Mouse (Mus musculus): Measurements from ENCODE around the gene Vps4a.
"Not testable (repeated sequence)": the region's sequence is repeated elsewhere in the genome, so short reads cannot be mapped to it uniquely, and the experiment has no call there.

The Vps4a gene

DNA sequence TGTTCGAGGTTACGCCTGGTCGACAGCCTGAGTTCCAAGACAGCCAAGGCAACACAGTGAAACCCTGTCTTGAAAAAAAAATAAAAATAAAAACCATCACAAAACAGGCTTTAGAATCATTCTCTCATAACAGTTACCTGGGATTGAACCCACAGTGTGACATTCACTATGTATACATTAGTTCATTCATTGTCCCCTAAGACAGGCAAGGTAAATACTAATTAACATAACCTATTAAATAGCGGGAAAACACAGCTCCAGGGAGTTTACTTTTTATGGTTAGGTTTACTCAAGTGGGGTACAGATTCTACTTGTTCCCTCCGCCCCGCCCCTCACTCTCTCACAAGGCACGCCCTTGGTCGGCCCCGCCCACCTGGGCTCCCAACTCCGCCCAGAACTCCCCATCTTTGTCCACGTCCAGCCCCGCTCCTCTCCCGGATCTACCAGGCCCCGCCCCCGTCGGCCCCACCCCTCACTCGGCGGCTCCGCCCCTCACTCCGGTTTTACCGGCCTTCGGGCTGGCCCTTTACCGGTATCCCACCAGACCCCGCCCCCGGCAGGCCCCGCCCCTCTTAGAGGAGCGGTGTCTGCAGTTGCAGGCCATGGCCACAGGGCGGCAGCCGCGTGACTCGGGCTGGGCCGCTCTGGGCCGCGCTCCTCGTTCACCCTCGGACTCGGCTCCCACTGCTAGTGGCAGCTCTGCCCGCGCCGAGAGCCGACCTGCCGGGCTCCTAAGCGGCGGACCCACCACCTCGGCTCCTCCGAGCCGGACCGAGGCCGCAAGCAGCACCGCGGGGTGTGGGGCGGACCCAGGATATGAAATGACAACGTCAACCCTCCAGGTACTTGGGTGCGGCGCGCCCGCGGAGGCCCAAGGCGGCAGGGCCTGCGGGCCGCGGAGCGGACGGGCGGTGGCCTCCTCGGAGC lies at the start of gene Vps4a:
Gene Vps4a (plus strand): TSS at position 573 of the 927 bp plus-strand sequence.
- peak; percentile 97 for DNase-seq

DNA sequence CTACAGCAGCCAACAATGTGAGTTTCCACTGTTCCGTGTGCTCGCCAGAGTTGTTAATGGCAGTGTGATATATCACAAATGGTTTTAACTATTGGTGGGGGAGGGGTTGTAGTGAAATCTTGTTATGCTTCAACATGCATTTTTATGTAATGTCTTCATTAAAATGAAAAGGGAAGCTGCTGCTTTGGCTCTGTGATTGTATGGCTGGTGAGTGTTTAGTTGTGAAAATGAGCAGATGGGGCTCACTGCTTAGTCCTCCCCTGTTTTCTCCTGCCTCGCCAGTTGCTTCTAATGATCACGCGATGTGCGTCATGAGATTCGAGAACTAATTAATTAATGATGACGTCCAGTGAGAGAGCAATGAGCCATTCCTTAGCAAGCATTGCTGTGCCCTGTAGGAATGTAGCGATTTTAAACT lies 45.6 kb upstream of the Vps4a start:
- no peak for DNase-seq

DNA sequence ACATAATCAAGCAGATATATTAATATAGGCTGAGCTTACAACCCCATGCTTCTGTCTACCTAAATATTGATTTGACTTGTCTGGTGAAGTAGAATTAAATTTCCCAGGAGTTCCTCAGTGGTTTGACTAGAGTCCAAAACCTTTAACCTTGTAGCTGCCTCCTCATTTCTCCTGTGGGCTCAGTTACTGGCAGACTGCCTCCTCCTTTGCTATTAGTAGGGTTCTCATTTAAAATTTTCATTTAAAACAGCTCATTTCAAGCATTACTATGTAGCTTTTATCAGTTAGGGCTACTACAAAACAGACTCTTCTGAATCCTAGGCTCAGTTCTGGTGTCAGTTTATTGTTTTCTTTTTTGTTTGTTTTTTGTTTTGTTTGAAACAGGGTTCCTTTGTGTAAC lies 45.1 kb upstream of the Vps4a start:
- no peak for DNase-seq

GRCm38 (mm10) chr8:106987557-106987956 lies 43.5 kb upstream of the Vps4a start:
- no peak for DNase-seq

DNA sequence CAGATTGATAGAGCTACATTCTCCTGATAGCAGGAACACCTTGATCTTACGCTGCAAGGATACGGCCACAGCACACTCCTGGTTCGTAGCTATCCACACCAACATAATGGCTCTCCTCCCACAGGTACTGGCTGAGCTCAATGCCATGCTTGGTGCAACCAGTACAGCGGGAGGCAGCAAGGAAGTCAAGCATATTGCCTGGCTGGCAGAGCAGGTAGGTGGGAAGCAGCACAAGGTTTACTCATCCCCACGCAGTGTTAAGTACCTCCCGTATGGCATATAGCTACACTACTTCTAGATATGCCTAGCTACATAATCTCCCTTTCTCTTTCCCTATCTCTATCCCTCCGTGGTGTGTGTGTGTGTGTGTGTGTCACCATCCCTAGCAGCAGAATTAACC lies 39.6 kb upstream of the Vps4a start:
- DNase-seq = no peak

- not testable (repeated sequence) for DNase-seq
Measured at GRCm38 (mm10) chr8:106996339-106996738, 34.7 kb upstream of the Vps4a start.

DNA sequence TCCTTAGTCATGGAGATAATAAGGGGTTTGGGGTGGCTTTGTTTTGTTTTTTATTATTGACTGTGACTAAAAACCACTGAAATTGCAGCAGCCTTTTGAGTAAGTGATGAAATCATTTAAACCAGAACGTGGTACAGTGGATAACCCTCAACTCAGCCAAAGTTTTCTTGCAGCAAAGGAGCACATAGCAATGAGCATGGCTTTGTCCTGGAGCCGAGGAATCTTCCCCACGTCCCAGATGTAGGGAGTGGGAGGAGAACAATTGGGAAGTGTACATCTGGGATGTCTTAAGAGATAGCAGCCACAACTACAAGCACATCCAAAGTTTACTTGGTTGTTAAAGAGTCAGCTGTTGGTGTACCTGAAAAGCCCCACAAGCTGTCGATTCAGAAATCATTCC lies 33.6 kb upstream of the Vps4a start:
- no peak for DNase-seq

- DNase-seq = peak; percentile 61
Measured at GRCm38 (mm10) chr8:106999068-106999467, 32.0 kb upstream of the Vps4a start.

DNA sequence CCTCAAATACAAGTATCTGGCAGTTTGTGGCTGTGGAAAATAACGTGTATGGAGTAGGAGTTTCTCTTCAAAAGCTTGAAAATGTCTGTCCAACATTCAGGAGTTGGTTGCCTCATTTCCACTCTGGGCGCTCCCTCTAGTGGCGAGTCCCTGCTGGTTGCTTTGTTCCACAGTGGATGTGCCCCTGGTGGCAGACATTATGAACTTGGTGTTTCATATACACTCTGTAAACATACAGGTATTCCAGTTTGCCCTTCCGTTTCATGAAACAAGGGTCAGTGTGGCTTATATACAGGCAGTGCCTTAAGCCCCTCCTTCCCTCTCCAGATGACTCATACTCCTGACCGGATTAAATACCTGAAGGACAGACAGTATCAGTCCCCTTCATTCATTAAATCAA lies 28.5 kb upstream of the Vps4a start:
- DNase-seq = peak; percentile 95

DNA sequence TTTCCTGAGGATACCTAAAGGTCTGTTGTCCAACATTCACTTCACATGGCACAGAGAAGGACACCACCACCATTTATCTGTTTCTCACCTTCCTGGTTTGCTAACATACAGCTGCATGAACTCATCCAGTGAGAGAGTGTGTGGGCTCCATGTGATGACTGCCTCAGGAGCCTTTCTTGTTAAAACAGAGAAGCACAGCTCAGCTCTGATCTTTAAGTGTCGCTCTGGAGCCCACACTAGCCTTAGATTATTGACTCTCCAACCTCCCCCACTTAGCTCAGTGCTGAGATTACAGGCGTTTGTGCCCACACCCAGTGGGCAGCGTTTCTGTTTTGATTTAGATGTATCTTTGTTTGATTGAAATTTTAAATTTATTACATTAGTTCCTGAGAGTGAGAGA lies 23.2 kb upstream of the Vps4a start:
- DNase-seq = no peak

DNA sequence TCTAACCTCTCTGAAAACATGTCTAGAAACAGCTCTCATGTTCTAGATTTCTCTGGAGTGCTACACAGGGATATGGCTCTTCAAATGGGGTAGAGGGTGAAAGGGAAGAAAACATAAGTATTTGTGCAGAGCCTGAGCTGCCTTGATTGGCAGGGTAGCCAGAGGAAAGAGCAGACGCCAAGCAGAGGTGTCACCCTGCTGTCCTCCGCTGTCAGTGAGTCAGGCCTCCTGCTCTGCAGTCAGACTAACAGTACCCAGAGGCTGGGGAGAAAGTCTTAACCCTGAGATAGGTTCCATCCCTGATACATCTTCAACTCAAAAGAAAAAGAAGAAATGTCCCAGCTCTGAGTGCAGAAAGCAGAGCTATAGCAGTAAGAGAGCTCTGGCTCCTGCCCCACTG lies 18.4 kb upstream of the Vps4a start:
- DNase-seq = no peak

GRCm38 (mm10) chr8:107014915-107015314 lies 16.1 kb upstream of the Vps4a start:
- DNase-seq = no peak

GRCm38 (mm10) chr8:107023479-107023878 lies 7.5 kb upstream of the Vps4a start:
- DNase-seq = no peak

DNA sequence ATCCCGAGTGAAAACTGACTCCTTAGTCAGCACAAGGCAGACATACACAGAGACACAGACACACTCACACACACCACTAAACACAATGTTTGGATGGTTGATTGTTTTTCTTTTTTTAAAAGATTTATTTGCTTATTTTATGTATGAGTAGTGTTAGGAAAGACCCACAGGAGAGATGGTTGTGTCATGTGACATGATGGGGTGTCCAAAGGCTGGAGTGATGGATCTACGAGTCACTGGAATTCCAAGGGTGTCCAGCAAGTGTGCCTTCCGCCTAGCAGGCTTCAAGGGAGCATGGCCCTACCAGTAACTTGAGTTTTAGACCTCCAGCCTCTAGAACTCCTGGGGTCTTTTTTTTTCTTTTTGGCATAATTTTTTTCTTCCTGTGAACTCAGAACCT lies 1.7 kb upstream of the Vps4a start:
- no peak for DNase-seq

DNA sequence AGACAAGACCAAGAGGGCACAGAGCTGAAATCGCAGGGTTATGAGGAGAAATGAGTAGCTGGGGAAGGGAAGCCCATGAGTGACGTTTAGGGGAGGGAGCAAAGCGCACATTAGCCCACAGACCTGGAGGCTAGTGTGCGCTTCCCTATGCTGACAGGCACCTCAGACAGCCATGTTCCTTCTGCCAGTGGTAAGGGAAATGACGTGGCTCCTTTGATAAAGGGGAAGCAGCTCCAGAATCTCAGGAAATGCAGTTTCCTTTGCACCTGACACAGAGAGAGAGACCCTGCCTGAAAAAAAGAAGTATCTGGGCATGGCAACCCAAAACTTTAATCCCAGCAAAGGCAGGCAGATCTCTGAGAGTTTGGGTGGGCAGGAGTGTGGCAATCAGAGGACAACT lies 964 bp upstream of the Vps4a start:
- no peak for DNase-seq

DNA sequence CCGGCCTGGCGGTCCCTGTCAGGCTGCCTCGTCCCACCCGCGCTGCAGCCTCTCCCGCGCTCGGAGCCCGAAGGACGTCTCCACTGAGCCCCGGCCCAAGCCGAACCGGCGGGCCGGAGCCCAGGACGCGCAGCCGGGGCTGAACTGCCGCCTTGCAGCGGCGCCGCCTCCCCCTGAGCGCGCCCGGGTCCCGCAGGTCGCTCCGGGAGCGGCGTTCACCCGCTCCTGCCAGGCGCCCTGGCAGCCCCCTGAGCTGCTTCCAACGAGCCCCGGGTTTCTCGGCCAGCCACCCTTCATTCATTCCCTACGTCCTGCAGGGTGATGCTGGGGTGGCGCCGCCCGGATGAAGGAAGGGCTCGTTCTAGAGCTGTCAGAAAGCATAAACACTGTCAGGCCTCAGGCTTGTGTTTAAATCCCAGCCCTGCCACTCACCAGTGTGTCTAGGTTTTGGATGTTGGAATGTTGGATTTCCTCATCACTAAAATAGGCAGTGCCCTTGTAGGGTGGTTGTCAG lies 612 bp downstream of the Vps4a start:
- no peak for DNase-seq

DNA sequence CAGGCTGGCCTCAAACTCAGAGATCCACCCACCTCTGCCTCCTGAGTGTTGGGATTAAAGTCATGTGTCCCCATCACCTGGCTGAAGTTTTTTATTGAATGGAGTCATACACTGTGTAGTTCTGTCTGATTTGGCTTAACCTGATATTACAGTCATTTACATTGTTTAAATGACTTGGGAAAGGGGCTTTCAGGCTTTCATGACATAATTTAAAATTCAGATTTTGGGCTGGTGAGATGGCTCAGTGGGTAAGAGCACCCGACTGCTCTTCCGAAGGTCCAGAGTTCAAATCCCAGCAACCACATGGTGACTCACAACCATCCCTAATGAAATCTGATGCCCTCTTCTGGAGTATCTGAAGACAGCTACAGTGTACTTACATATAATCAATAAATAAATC lies 2.6 kb downstream of the Vps4a start:
- DNase-seq = not testable (repeated sequence)

DNA sequence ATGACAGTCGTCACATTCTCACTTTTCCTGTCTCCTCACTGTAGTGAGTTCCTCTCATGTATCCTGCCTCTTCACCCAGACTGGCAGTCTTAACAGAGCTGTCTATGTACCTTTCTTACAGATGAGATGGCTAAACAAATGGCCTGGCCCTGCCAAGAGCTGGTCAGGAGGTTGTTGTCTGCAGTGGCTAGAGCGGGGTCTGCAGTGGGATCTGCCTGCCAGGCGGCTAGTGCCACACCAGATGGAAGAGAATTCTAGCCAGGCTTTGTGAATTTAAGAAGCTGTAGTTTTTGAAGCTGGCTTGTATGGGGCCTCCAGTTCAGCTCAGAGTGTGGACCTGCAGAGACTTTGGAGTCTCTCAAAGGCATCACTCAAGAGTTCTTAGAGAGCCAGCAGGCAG lies 4.6 kb downstream of the Vps4a start:
- no peak for DNase-seq

- DNase-seq = no peak
Measured at GRCm38 (mm10) chr8:107036626-107037025, 5.6 kb downstream of the Vps4a start.

DNA sequence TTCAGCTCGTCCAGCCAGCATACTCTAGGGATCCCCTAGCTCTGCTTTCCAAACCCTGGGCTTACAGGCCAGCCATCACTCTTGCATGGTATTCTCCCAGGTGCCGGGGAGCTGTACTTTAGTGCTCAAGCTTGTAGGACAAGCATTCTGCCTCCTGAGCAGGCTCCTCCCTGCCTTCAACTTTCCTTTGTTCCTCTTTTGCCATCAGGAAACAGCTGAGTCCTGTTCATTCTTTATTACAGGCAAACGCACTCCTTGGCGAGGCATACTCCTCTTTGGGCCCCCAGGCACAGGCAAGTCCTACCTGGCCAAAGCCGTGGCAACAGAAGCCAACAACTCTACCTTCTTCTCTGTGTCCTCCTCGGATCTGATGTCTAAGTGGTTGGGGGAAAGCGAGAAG lies 9.6 kb downstream of the Vps4a start:
- DNase-seq = no peak

- no peak for DNase-seq
Measured at GRCm38 (mm10) chr8:107045478-107045877, 14.5 kb downstream of the Vps4a start.

GRCm38 (mm10) chr8:107046976-107047375 lies 16.0 kb downstream of the Vps4a start:
- no peak for DNase-seq

DNA sequence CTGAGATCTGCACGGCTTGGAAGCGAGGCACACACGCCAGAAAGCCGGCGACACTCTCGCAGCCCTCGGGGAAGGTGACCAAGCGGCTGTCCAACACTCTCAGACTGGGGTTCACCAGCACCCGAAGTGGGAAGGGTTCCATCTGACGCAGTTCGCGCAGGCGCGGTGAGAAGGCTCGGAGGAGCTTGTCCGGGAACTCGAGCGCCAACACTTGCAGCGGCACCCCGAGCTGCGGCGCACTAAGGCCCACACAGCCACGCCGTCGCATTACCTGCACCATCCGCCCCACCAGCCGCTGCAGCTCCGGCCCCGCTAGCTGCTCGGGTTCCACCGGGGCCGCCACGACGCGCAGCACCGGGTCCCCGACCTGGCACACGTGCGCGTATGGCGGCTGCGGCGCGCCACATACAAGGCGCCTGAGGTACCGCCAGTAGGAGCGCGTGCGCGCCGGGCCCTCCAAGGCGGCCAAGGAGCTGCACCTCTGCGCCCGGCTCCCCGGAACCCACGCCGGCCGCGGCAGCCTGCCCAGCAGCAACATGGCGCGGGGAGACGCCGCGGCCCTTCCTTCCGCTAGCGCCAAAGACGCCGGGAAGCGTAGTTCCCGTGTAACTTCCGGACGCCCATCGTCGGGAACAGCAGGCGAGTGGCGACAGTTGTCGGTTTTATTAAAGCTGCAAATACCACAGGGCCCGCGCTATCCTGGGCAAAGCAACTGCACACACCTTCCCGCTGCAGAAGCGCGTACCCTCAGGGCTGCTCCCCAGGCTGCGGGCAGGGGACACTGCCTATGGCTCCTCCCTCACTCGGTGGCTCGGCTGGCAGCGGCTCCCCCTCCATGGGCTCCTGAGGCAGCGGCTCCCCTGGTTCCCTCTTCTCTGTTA lies 17.3 kb downstream of the Vps4a start, which contains the start of gene Pdf:
Gene Pdf (minus strand): TSS at position 554 of the 881 bp plus-strand sequence.
- peak; percentile 82 for DNase-seq
